Mouse (Mus musculus) embryonic facial prominence, embryonic 10.5 days (tissue): ENCODE measurements around the gene Dhrs2. TPM values are rescaled to one million over a fixed set of nuclear protein-coding genes. Genes with fewer than 3 reads are reported as not detected.

ENCODE experiments used
- DNase-seq: peaks from one replicate; pipeline ENCODE4 v3.0.0-alpha.2; 2017; ENCODE audit warnings: low spot score
- H3K27ac ChIP-seq: fragments of 300-500 bp; sonication (generic); replicated peaks from 2 replicates; pipeline ENCODE4 v1.5.1; 2016; ENCODE audit warnings: mild to moderate bottlenecking
- H3K27me3 ChIP-seq: fragments of 300-500 bp; sonication (generic); replicated peaks from 2 replicates; pipeline ENCODE4 v1.6.1; 2016; ENCODE audit warnings: low read depth, mild to moderate bottlenecking; ENCODE audit not compliant: poor library complexity, severe bottlenecking
- H3K36me3 ChIP-seq: fragments of 300-500 bp; sonication (generic); replicated peaks from 2 replicates; pipeline ENCODE4 v1.6.1; 2016; ENCODE audit warnings: mild to moderate bottlenecking, moderate library complexity
- H3K4me1 ChIP-seq: fragments of 300-500 bp; sonication (generic); 2 replicates; pipeline ENCODE4 v1.6.1; 2016
- H3K4me3 ChIP-seq: fragments of 300-500 bp; sonication (generic); 2 replicates; pipeline ENCODE4 v1.5.1; 2016; ENCODE audit warnings: mild to moderate bottlenecking, moderate library complexity
- H3K9me3 ChIP-seq: fragments of 300-500 bp; sonication (generic); 2 replicates; pipeline ENCODE4 v1.6.1; 2016; ENCODE audit warnings: mild to moderate bottlenecking
- WGBS: fragments of 180-500 bp; shearing (Covaris S2); methylation state at CpG from one replicate; pipeline ENCODE4 v1.1.7; 2016; 5-methylcytosine and 5-hydroxymethylcytosine counted together
- polyA plus RNA-seq: library from polyadenylated mRNA; unstranded; fragments of >200 nt; fragmentation: Nextera tagmentation; extraction: Ambion mirVana; gene quantifications from 2 replicates; pipeline ENCODE4 v1.2.1, GENCODE M21; 2016

The Dhrs2 gene
- polyA plus RNA-seq, 1 experiment from 2014 or later, result not detected

- WGBS, result 85% methylated on average over 3 of the region's 3 CpGs
- no peak for DNase-seq
These were observed 17.3 kb upstream of the Dhrs2 start for GRCm38 (mm10) chr14:55204544-55204943.

GRCm38 (mm10) chr14:55205045-55205750 is 16.6 kb upstream of the Dhrs2 start:
- Histone ChIP-seq H3K4me3 (no peak overlapping the region), H3K27ac (no peak overlapping the region), H3K27me3 (no peaks in the 10 kb centered on the region), H3K9me3 (no peaks in the 10 kb centered on the region), H3K36me3 (no peaks in the 10 kb centered on the region), H3K4me1 (no peaks in the 10 kb centered on the region)
- WGBS, result 62% methylated on average over 3 of the region's 3 CpGs
- peak; percentile 21 for DNase-seq

More at GRCm38 (mm10) chr14:55204544-55204943, 17.3 kb upstream of the Dhrs2 start:
- H3K9me3 ChIP-seq, result no peaks in the 10 kb centered on the region
- no peak overlapping the region for H3K4me3 ChIP-seq
- no peaks in the 10 kb centered on the region for H3K4me1 ChIP-seq
- no peak overlapping the region for H3K27ac ChIP-seq
- no peaks in the 10 kb centered on the region for H3K27me3 ChIP-seq
- no peaks in the 10 kb centered on the region for H3K36me3 ChIP-seq

DNA sequence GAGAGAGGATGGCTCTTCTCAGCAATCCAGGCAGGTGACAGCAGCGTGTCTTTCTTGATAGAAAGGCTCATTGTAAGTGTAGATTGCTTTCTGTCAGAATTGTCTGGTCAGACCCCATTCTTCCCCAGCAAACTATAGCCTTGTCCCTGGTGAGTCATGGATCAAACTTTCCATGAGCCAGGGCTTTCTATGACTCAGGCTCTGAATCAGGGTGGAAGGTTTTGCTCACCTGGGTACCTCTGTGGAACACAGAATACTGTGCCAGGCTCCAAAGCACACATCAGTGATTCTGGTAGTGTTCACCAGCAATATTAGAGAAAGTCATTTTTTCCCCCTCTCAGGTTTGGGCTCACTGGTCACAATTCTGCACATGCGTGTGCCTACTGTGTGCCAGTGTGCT is 13.5 kb upstream of the Dhrs2 start:
- no peaks in the 10 kb centered on the region for H3K9me3 ChIP-seq
- no peaks in the 10 kb centered on the region for H3K4me1 ChIP-seq
- H3K4me3 ChIP-seq, result no peak overlapping the region
- WGBS, result 88% methylated on average over 2 of the region's 2 CpGs
- no peak overlapping the region for H3K27ac ChIP-seq
- no peaks in the 10 kb centered on the region for H3K36me3 ChIP-seq
- DNase-seq, result no peak
- H3K27me3 ChIP-seq, result no peaks in the 10 kb centered on the region

GRCm38 (mm10) chr14:55213621-55214020 is 8.2 kb upstream of the Dhrs2 start:
- no peaks in the 10 kb centered on the region for H3K4me1 ChIP-seq

DNA sequence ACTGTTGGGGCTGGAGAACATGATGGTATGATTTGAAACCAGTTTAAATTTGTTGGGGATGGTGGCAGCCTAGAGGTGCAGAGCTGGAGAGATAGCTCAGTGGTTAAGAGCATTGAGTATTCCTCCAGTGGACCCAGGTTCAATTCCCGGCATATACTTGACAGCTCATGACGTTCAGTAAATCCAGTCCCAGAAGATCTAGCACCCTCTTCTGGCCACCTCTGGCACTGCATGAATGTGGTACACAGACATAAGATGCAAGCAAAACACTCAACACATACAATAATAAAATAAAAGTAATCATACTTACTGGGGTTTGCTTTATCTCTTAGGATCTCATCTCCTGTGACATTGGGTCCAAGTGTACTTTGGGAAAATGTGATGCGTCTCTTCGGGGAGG is 7.3 kb upstream of the Dhrs2 start:
- H3K4me1 ChIP-seq, result no peaks in the 10 kb centered on the region
- 65% methylated on average over 4 of the region's 4 CpGs for WGBS
- H3K36me3 ChIP-seq, result no peaks in the 10 kb centered on the region
- H3K4me3 ChIP-seq, result no peak overlapping the region
- H3K27me3 ChIP-seq, result no peaks in the 10 kb centered on the region
- no peaks in the 10 kb centered on the region for H3K9me3 ChIP-seq
- peak; percentile 53 for DNase-seq
- no peak overlapping the region for H3K27ac ChIP-seq

More at GRCm38 (mm10) chr14:55213621-55214020, 8.2 kb upstream of the Dhrs2 start:
- Histone ChIP-seq H3K9me3 (no peaks in the 10 kb centered on the region), H3K27ac (no peak overlapping the region), H3K27me3 (no peaks in the 10 kb centered on the region), H3K4me3 (no peak overlapping the region), H3K36me3 (no peaks in the 10 kb centered on the region)
- DNase-seq, result no peak
- 93% methylated on average over 3 of the region's 3 CpGs for WGBS

DNA sequence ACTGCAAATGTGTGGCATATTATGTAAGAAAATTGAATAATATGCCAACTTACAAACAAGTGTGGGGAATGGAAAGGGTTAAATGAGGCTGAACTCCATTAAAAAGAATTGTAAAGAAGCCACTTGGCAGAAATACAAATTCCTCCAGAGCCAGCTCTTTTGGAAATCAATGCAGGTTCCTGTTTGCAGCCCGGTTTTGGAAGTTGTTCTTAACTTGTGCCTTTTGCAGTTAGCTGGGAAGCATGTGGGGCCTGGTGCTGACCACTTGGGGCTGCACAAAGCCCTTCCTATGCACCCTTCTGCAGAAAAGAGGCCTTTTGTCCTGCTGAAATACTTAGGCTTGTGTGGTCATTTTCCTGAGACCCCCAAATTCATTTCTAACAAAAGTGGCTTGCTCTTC is 1.4 kb downstream of the Dhrs2 start:
- H3K36me3 ChIP-seq, result no peaks in the 10 kb centered on the region
- no peak overlapping the region for H3K4me3 ChIP-seq
- H3K27ac ChIP-seq, result no peak overlapping the region
- no peaks in the 10 kb centered on the region for H3K27me3 ChIP-seq
- no peak for DNase-seq
- H3K4me1 ChIP-seq, result no peaks in the 10 kb centered on the region
- 40% methylated on average over 1 of the region's 1 CpGs for WGBS
- no peaks in the 10 kb centered on the region for H3K9me3 ChIP-seq

DNA sequence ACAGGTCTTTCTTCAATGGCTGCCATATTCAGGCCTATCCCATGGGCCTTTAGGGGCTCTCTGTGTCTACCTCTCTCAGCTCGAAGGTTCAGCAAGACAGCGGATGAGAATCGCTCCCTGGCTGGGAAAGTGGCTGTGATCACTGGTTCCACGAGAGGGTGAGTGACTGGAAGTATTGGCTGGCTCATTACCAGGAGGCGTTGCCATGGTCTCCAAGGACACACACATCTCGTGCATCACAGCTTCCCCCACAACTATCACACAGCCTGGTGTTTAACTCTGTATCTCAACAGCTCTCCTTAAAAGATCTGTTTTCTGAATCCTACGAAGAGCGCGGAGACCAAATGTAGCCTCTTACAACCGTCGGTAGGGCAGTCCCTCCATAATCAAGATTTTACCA is 12.8 kb downstream of the Dhrs2 start:
- Histone ChIP-seq H3K9me3 (peaks cover 9% of the 10 kb centered on the region; the same call in 1 of the 2 replicates), H3K27me3 (no peaks in the 10 kb centered on the region), H3K4me3 (no peak overlapping the region), H3K36me3 (no peaks in the 10 kb centered on the region), H3K27ac (no peak overlapping the region), H3K4me1 (no peaks in the 10 kb centered on the region)
- no peak for DNase-seq
- WGBS, result 92% methylated on average over 11 of the region's 11 CpGs

GRCm38 (mm10) chr14:55236685-55237084 is 14.9 kb downstream of the Dhrs2 start:
- H3K36me3 ChIP-seq, result no peaks in the 10 kb centered on the region
- DNase-seq, result no peak
- H3K27me3 ChIP-seq, result no peaks in the 10 kb centered on the region
- no peaks in the 10 kb centered on the region for H3K9me3 ChIP-seq
- no peak overlapping the region for H3K4me3 ChIP-seq
- 76% methylated on average over 2 of the region's 2 CpGs for WGBS
- H3K27ac ChIP-seq, result no peak overlapping the region
- no peaks in the 10 kb centered on the region for H3K4me1 ChIP-seq

GRCm38 (mm10) chr14:55242664-55243063 is 20.9 kb downstream of the Dhrs2 start:
- H3K27ac ChIP-seq, result no peak overlapping the region
- H3K4me3 ChIP-seq, result no peak overlapping the region
- H3K9me3 ChIP-seq, result no peaks in the 10 kb centered on the region
- WGBS, result 83% methylated on average over 1 of the region's 1 CpGs
- no peak for DNase-seq
- H3K27me3 ChIP-seq, result no peaks in the 10 kb centered on the region
- peaks cover 4% of the 10 kb centered on the region; the same call in 1 of the 2 replicates for H3K4me1 ChIP-seq
- H3K36me3 ChIP-seq, result no peaks in the 10 kb centered on the region

GRCm38 (mm10) chr14:55247181-55247580 is 25.4 kb downstream of the Dhrs2 start:
- DNase-seq, result no peak
- H3K27me3 ChIP-seq, result no peaks in the 10 kb centered on the region
- no peaks in the 10 kb centered on the region for H3K36me3 ChIP-seq
- 43% methylated on average over 6 of the region's 6 CpGs for WGBS
- no peak overlapping the region for H3K4me3 ChIP-seq
- H3K9me3 ChIP-seq, result no peaks in the 10 kb centered on the region
- H3K4me1 ChIP-seq, result peaks cover 4% of the 10 kb centered on the region; the same call in 1 of the 2 replicates
- H3K27ac ChIP-seq, result no peak overlapping the region

GRCm38 (mm10) chr14:55248284-55248683 is 26.5 kb downstream of the Dhrs2 start:
- H3K4me3 ChIP-seq, result no peak overlapping the region
- 85% methylated on average over 6 of the region's 6 CpGs for WGBS
- no peaks in the 10 kb centered on the region for H3K36me3 ChIP-seq
- no peak overlapping the region for H3K27ac ChIP-seq
- no peak for DNase-seq
- H3K27me3 ChIP-seq, result no peaks in the 10 kb centered on the region
- H3K9me3 ChIP-seq, result no peaks in the 10 kb centered on the region
- peaks cover 4% of the 10 kb centered on the region; the same call in 1 of the 2 replicates for H3K4me1 ChIP-seq

GRCm38 (mm10) chr14:55253580-55253979 is 31.8 kb downstream of the Dhrs2 start:
- H3K27me3 ChIP-seq, result no peaks in the 10 kb centered on the region
- H3K36me3 ChIP-seq, result no peaks in the 10 kb centered on the region
- H3K4me3 ChIP-seq, result no peak overlapping the region
- no peaks in the 10 kb centered on the region for H3K9me3 ChIP-seq
- peak; percentile 35 for DNase-seq
- H3K4me1 ChIP-seq, result peaks cover 5% of the 10 kb centered on the region; the same call in 1 of the 2 replicates
- 47% methylated on average over 4 of the region's 4 CpGs for WGBS
- no peak overlapping the region for H3K27ac ChIP-seq

- Histone ChIP-seq H3K27ac (no peak overlapping the region), H3K27me3 (no peaks in the 10 kb centered on the region), H3K36me3 (no peaks in the 10 kb centered on the region), H3K9me3 (no peaks in the 10 kb centered on the region), H3K4me3 (no peak overlapping the region), H3K4me1 (peaks cover 5% of the 10 kb centered on the region; the same call in 1 of the 2 replicates)
- WGBS, result 59% methylated on average over 6 of the region's 6 CpGs
- DNase-seq, result no peak
These were observed 33.6 kb downstream of the Dhrs2 start for GRCm38 (mm10) chr14:55255443-55255842.
